Mouse (Mus musculus): Measurements from ENCODE around the gene Gm49337. TPM values are rescaled to one million over a fixed set of nuclear protein-coding genes. Genes with fewer than 3 reads are reported as not detected.

Gm49337 gene
- polyA plus RNA-seq, 1 experiment from 2014 or later, result not detected

DNA sequence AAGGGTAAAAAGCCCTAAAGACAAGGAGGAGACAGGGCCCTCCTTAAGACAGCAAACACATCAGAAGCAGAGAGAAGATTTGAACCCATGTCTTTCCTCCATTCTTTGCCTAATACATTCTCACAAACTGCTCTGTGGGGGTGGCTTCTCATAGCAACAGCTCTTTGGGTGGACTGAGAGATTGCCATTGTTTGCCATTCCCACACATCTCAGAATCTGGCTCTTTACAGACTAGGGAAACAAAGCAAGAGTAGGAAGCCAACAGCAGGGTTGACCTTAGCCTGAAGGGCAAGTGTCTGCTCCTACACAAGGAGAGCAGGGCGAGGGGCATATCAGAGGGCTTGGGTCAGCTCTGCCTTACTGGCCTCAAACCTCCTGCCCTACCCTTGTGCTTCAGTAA, 31.4 kb upstream of the Gm49337 start:
- Histone ChIP-seq H3K4me2 (no peak overlapping the region), H3K4me3 (ENCODE audit: low read depth, low read length) (no peak overlapping the region), H3K9ac (ENCODE audit: low read depth, low read length) (no peak overlapping the region), H3K27me3 (ENCODE audit: control insufficient read depth, insufficient read depth, low read length) (peaks cover 6% of the 10 kb centered on the region; the same call in 1 of the 2 replicates), H3K9me3 (replicated peaks; ENCODE audit: control insufficient read depth, low read length) (no peaks in the 10 kb centered on the region), H3K27ac (ENCODE audit: low read depth, low read length) (no peak overlapping the region), H3K4me1 (ENCODE audit: control insufficient read depth, insufficient read depth, low read length) (peaks cover 5% of the 10 kb centered on the region; the same call in 1 of the 2 replicates), H3K36me3 (ENCODE audit: control insufficient read depth, insufficient read depth, low read length) (no peaks in the 10 kb centered on the region)
- no peak for ATAC-seq (replicated peaks; ENCODE audit: insufficient number of reproducible peaks, low FRiP score, low TSS enrichment)
- WGBS (ENCODE audit: insufficient replicate concordance), result 61% methylated on average over 1 of the region's 1 CpGs

DNA sequence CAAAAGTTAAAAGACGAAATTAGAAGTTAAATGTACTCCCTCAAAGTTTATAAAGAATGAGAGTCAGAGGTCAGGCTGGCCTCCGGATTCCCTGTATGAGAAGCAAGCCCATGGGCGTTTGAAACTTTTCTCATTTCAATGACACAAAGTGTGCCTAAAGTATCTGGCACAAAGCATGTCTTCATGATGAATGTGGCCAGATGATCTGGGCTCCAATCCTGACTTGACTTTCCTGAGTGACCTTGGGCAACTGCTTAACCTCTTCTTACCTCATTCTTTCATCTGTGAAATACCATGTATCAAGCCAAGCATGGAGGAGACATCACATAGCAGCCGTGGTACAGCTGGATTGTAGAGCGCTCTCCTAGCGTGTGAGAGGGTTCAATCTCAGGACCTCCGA, 30.9 kb upstream of the Gm49337 start:
- H3K9ac ChIP-seq (ENCODE audit: low read depth, low read length), result no peak overlapping the region
- no peak overlapping the region for H3K27ac ChIP-seq (ENCODE audit: low read depth, low read length)
- H3K27me3 ChIP-seq (ENCODE audit: control insufficient read depth, insufficient read depth, low read length), result peaks cover 6% of the 10 kb centered on the region; the same call in 1 of the 2 replicates
- no peak overlapping the region for H3K4me2 ChIP-seq
- 78% methylated on average over 7 of the region's 7 CpGs for WGBS (ENCODE audit: insufficient replicate concordance)
- ATAC-seq (replicated peaks; ENCODE audit: insufficient number of reproducible peaks, low FRiP score, low TSS enrichment), result no peak
- no peaks in the 10 kb centered on the region for H3K9me3 ChIP-seq (replicated peaks; ENCODE audit: control insufficient read depth, low read length)
- peaks cover 5% of the 10 kb centered on the region; the same call in 1 of the 2 replicates for H3K4me1 ChIP-seq (ENCODE audit: control insufficient read depth, insufficient read depth, low read length)
- H3K4me3 ChIP-seq (ENCODE audit: low read depth, low read length), result no peak overlapping the region
- no peaks in the 10 kb centered on the region for H3K36me3 ChIP-seq (ENCODE audit: control insufficient read depth, insufficient read depth, low read length)

DNA sequence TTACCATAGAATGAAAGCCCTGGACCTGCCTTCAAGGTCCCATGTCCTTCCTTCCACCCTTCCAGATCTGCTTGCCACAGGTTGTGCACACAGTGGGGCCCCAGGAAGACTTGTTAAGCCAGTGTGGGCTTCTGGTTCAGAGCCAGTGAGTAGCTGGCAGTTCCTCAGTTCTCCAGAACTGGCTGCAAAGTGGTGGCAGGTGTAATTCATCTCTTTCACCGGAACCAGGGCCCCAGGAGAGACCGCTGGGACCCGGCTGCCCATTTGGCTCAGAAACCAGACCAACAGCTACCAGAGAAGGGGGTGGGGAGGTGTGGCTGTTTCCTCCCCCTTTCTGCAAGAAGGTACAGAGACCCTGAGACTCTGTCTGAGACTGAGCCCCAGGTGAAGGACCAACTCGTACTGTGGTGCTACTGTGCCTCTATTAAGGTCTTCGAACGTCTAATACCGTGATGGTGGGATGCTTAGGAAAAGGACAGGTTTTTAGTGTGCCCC, 29.8 kb upstream of the Gm49337 start:
- 4% methylated on average over 7 of the region's 7 CpGs for WGBS (ENCODE audit: insufficient replicate concordance)
- ATAC-seq (replicated peaks; ENCODE audit: insufficient number of reproducible peaks, low FRiP score, low TSS enrichment), result no peak

DNA sequence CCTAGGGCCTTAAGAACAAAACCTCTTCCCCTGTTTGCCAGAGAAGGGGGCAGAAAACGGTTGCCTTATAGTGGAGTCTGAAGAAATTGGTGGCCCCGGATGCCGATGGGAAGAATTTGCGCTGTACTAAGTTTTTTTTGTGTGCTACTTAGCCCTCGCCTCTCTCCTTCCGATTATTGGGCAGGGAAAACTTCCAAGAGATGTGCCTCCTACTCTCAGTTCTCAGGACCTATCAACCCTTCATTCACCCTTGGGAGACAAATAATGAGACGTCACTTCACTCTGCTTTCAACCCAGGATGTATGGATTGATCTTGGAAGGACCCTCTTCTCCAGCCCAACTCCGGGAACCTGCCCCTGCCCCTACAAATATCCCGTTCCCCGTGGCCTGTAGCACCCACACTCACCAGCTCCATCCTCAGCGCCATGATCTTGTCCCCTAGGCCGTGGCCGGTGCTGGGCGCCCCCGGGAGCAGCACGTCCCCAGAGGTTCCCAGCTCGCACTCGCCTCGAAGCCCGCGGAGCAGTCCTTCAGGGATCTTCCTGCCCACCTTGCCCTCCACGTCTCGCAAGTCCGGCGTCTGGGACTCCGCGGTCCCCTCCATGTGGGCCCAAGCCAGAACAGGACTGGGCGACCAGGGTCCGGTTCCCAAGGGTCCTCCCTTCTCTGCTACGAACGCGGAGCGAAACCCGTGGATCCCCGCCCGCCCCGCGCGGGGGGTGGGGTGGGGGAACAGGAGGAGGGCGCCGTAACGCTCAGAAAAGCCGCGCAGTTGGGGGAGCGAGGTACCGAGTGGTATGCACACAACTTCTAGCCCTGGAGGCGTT, 29.1 kb upstream of the Gm49337 start:
- no peaks in the 10 kb centered on the region for H3K9me3 ChIP-seq (replicated peaks; ENCODE audit: control insufficient read depth, low read length)
- peaks cover 5% of the 10 kb centered on the region; the same call in 1 of the 2 replicates for H3K4me1 ChIP-seq (ENCODE audit: control insufficient read depth, insufficient read depth, low read length)
- H3K27ac ChIP-seq (ENCODE audit: low read depth, low read length), result no peak overlapping the region
- under 1% methylated on average over 47 of the region's 47 CpGs for WGBS (ENCODE audit: insufficient replicate concordance)
- no peaks in the 10 kb centered on the region for H3K36me3 ChIP-seq (ENCODE audit: control insufficient read depth, insufficient read depth, low read length)
- H3K9ac ChIP-seq (ENCODE audit: low read depth, low read length), result peak overlapping the region; percentile 71
- peak; percentile 53 for ATAC-seq (replicated peaks; ENCODE audit: insufficient number of reproducible peaks, low FRiP score, low TSS enrichment)
- peaks cover 6% of the 10 kb centered on the region; the same call in 1 of the 2 replicates for H3K27me3 ChIP-seq (ENCODE audit: control insufficient read depth, insufficient read depth, low read length)
- H3K4me3 ChIP-seq (ENCODE audit: low read depth, low read length), result peak overlapping the region; percentile 63
- peak overlapping the region; percentile 80 for H3K4me2 ChIP-seq

More for the DNA sequence above, 29.8 kb upstream of the Gm49337 start:
- Histone ChIP-seq H3K9me3 (replicated peaks; ENCODE audit: control insufficient read depth, low read length) (no peaks in the 10 kb centered on the region), H3K27ac (ENCODE audit: low read depth, low read length) (no peak overlapping the region), H3K4me3 (ENCODE audit: low read depth, low read length) (peak overlapping the region; percentile 63), H3K9ac (ENCODE audit: low read depth, low read length) (no peak overlapping the region), H3K36me3 (ENCODE audit: control insufficient read depth, insufficient read depth, low read length) (no peaks in the 10 kb centered on the region), H3K27me3 (ENCODE audit: control insufficient read depth, insufficient read depth, low read length) (peaks cover 6% of the 10 kb centered on the region; the same call in 1 of the 2 replicates), H3K4me1 (ENCODE audit: control insufficient read depth, insufficient read depth, low read length) (peaks cover 5% of the 10 kb centered on the region; the same call in 1 of the 2 replicates), H3K4me2 (peak overlapping the region; percentile 80)

DNA sequence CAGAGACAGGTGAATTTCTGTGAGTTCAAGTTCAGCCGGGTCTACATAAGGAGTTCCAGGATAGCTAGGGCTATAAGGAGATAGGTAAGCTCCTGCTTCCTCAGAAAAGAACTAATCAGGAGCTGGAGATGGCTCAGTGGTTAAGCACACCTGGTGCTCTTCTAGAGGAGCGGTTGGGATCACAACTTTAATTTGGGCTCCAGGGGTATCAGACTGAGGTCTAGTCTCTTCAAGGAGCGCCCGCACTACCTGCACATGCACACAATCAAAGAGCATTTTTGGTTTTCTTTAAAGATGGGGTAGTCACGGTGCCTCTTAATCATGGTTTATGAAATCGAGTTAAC, 23.4 kb upstream of the Gm49337 start:
- Histone ChIP-seq H3K9ac (ENCODE audit: low read depth, low read length) (peak overlapping the region; percentile 96), H3K4me1 (ENCODE audit: control insufficient read depth, insufficient read depth, low read length) (peaks cover 6% of the 10 kb centered on the region), H3K9me3 (replicated peaks; ENCODE audit: control insufficient read depth, low read length) (no peaks in the 10 kb centered on the region), H3K4me2 (peak overlapping the region; percentile 81), H3K4me3 (ENCODE audit: low read depth, low read length) (peak overlapping the region; percentile 90), H3K27ac (ENCODE audit: low read depth, low read length) (peak overlapping the region; percentile 88), H3K36me3 (ENCODE audit: control insufficient read depth, insufficient read depth, low read length) (peaks cover 18% of the 10 kb centered on the region), H3K27me3 (ENCODE audit: control insufficient read depth, insufficient read depth, low read length) (no peaks in the 10 kb centered on the region)
- no peak for ATAC-seq (replicated peaks; ENCODE audit: insufficient number of reproducible peaks, low FRiP score, low TSS enrichment)
- 14% methylated on average over 6 of the region's 6 CpGs for WGBS (ENCODE audit: insufficient replicate concordance)

DNA sequence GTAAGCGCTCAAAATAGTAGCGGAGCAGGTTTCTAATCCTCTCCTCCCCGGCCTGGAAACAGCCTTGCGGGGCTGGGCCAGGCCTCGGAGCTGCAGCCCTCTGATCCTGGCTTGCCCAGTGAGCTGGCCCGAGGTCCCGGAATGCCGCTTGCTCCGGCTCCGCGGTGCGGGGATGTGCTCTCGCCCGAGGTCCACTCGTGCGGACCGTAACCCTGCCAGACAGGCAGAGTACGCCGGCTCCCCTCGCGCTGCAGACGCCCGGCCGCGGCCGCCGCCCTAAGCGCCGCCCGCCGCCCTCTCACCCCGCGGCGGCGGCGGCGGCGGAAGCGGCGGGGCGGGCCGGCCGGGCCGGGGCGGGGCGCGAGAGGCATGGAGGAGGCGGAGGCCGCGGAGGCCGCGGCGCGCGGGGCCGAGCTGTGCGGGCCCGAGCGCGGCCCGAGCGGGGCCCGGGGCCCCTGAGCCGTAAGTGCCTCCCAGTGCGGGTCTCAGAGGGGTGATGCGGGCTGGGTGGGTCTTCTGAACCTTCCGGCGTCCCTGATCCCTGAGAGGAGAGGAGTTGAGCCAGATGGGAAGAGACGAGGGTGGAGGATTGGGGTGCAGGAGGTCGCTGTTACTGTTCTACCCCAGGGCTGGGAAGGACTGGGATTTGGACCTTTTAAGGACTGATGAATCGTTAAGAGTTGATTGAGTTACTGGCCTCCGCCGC, 22.9 kb upstream of the Gm49337 start:
- peak overlapping the region; percentile 88 for H3K27ac ChIP-seq (ENCODE audit: low read depth, low read length)
- H3K9me3 ChIP-seq (replicated peaks; ENCODE audit: control insufficient read depth, low read length), result no peaks in the 10 kb centered on the region
- peaks cover 6% of the 10 kb centered on the region for H3K4me1 ChIP-seq (ENCODE audit: control insufficient read depth, insufficient read depth, low read length)
- peak; percentile 84 for ATAC-seq (replicated peaks; ENCODE audit: insufficient number of reproducible peaks, low FRiP score, low TSS enrichment)
- peak overlapping the region; percentile 81 for H3K4me2 ChIP-seq
- under 1% methylated on average over 59 of the region's 73 CpGs for WGBS (ENCODE audit: insufficient replicate concordance)
- peak overlapping the region; percentile 96 for H3K9ac ChIP-seq (ENCODE audit: low read depth, low read length)
- no peaks in the 10 kb centered on the region for H3K27me3 ChIP-seq (ENCODE audit: control insufficient read depth, insufficient read depth, low read length)
- peaks cover 23% of the 10 kb centered on the region for H3K36me3 ChIP-seq (ENCODE audit: control insufficient read depth, insufficient read depth, low read length)
- H3K4me3 ChIP-seq (ENCODE audit: low read depth, low read length), result peak overlapping the region; percentile 90

DNA sequence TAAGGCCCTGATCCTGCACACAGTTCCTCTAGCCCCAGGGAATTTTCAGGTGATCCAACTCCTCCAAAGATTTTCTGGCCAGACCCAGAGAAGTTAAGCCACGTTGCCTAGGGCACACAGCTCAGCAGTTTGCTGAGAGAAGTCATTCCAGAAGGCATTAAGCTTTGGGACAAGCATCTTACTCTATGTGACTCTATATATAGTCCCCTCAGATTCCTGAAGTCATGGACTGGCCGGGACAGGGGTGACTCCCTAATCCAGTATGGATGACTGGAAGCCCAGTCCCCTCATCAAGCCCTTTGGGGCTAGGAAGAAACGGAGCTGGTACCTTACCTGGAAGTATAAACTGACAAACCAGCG, 22.3 kb upstream of the Gm49337 start:
- Histone ChIP-seq H3K9ac (ENCODE audit: low read depth, low read length) (peak overlapping the region; percentile 96), H3K36me3 (ENCODE audit: control insufficient read depth, insufficient read depth, low read length) (peaks cover 28% of the 10 kb centered on the region), H3K4me3 (ENCODE audit: low read depth, low read length) (peak overlapping the region; percentile 90), H3K4me1 (ENCODE audit: control insufficient read depth, insufficient read depth, low read length) (peaks cover 6% of the 10 kb centered on the region), H3K27ac (ENCODE audit: low read depth, low read length) (peak overlapping the region; percentile 88), H3K27me3 (ENCODE audit: control insufficient read depth, insufficient read depth, low read length) (no peaks in the 10 kb centered on the region), H3K4me2 (peak overlapping the region; percentile 81), H3K9me3 (replicated peaks; ENCODE audit: control insufficient read depth, low read length) (no peaks in the 10 kb centered on the region)
- ATAC-seq (replicated peaks; ENCODE audit: insufficient number of reproducible peaks, low FRiP score, low TSS enrichment), result 0 out of 2 replicates have a peak, but pooled peaks have one; percentile 1
- WGBS (ENCODE audit: insufficient replicate concordance), result 13% methylated on average over 4 of the region's 4 CpGs

DNA sequence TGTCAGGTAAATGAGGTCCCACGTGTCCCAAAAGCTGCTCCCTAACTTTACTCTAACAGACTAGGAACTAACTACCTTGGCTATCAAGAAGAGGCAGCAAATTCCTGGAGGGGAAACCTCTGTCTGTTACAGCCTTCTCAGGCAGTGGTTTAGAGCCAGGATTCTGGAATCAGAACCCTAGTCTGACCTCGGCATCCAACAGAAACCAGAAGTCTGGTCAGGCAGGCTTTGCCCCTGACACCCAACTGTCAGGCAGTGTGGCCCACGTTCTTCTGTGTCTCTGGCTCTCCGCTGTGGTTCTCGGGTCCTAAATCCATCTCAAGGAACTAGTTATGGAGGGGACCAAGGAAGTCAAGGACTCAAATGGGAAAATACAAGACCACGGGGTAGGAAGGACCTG, 21.9 kb upstream of the Gm49337 start, which contains the start of gene Lurap1:
Gene Lurap1, minus strand, starts transcription at position 101 of the 400 bp plus-strand sequence.
- Histone ChIP-seq H3K4me1 (ENCODE audit: control insufficient read depth, insufficient read depth, low read length) (peaks cover 6% of the 10 kb centered on the region), H3K9ac (ENCODE audit: low read depth, low read length) (peak within 1 kb of the TSS; percentile 96), H3K9me3 (replicated peaks; ENCODE audit: control insufficient read depth, low read length) (no peaks in the 10 kb centered on the region), H3K27ac (ENCODE audit: low read depth, low read length) (peak within 1 kb of the TSS; percentile 88), H3K4me3 (ENCODE audit: low read depth, low read length) (peak within 1 kb of the TSS; percentile 90), H3K27me3 (ENCODE audit: control insufficient read depth, insufficient read depth, low read length) (no peaks in the 10 kb centered on the region), H3K4me2 (peak within 1 kb of the TSS; percentile 81), H3K36me3 (ENCODE audit: control insufficient read depth, insufficient read depth, low read length) (peaks cover 32% of the 10 kb centered on the region)
- ATAC-seq (replicated peaks; ENCODE audit: insufficient number of reproducible peaks, low FRiP score, low TSS enrichment), result no peak
- 71% methylated on average over 6 of the region's 6 CpGs for WGBS (ENCODE audit: insufficient replicate concordance)

All from heart, embryonic 11.5 days (tissue).